ENCODE assay signal across 25 mouse cellular contexts in the genomic region with DNA sequence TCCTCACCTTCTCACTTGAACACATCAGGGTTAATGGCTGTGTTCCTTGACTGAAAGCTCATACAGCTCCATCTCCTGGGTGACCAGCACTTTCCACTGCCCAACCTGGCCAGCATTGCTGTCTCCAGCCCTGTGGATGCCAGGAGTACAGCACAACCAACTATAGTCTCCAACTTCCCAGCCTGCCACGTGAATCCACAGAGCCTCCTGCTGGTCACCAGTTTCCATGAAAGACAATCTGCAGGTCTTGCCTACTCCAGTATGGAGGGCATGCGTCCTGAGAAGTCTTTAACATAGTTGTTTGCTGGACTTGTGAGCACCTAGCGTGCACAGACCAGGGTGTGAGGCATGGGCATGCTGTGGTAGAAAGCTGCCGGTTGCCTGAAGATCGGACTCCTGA.
A peak's percentile ranks its signal among the peaks of the same experiment; 100 is the strongest.
DNase-seq lines count a peak whose midpoint lies in the region; ATAC-seq and TF ChIP-seq lines count a peak whose summit lies in the region.
"Had no signal": no experiment of that assay in that cellular context is flagged by ENCODE, and none has a peak within 500 bp of the region (broad histone marks: within the 10 kb centered on the region; RNA-seq: fewer than 3 reads in every experiment).

No protein-coding gene starts in this region.

- no peak for TF ChIP-seq POLR2A in lung, adult 2 months (IDR thresholded peaks at IDR 0.05; ENCODE audit: borderline replicate concordance, extremely low read depth, low read depth, low read length)

- ATAC-seq in heart, embryonic 13.5 days (ENCODE audit: extremely low read depth, insufficient number of reproducible peaks, low FRiP score, low TSS enrichment): peak; percentile 7; the same call in 1 of the 2 replicates
- ATAC-seq: CD4-positive, CD25-positive, alpha-beta regulatory T cell, adult 4 months; forebrain, embryonic 14.5 days; midbrain, embryonic 16.5 days had no signal

- TF ChIP-seq CTCF in lung, adult 2 months (IDR thresholded peaks at IDR 0.05; ENCODE audit: insufficient read depth, low read length): no peak

- intact Hi-C loops in heart, postnatal 25 days (cut with DNase I): loop anchor here (5.0 kb wide), 1 partner anchor 248 kb away; no protein-coding TSS in a partner anchor

- H3K27me3 ChIP-seq in heart, embryonic 13.5 days (replicated peaks): no peaks in the 10 kb centered on the region
- H3K27me3 ChIP-seq: embryonic facial prominence, embryonic 15.5 days; hindbrain, embryonic 15.5 days; liver, embryonic 15.5 days had no signal

- no peaks in the 10 kb centered on the region for H3K9me3 ChIP-seq in heart, embryonic 13.5 days
- H3K9me3 ChIP-seq: embryonic facial prominence, embryonic 15.5 days; hindbrain, embryonic 15.5 days; limb, embryonic 10.5 days; liver, embryonic 15.5 days had no signal

- no peaks in the 10 kb centered on the region for H3K4me1 ChIP-seq in heart, embryonic 13.5 days
- H3K4me1 ChIP-seq in lung, adult 2 months (ENCODE audit: control insufficient read depth, insufficient read depth, low read length): no peaks in the 10 kb centered on the region
- H3K4me1 ChIP-seq: embryonic facial prominence, embryonic 15.5 days; hindbrain, embryonic 15.5 days; limb, embryonic 10.5 days; liver, embryonic 15.5 days had no signal

- no peak overlapping the region for H3K4me3 ChIP-seq in heart, embryonic 13.5 days
- H3K4me3 ChIP-seq in lung, adult 2 months (replicated peaks; ENCODE audit: extremely low read depth, low read depth, low read length): no peak overlapping the region
- H3K4me3 ChIP-seq: embryonic facial prominence, embryonic 15.5 days; hindbrain, embryonic 15.5 days; limb, embryonic 10.5 days; liver, embryonic 15.5 days had no signal

- H3K9ac ChIP-seq in heart, embryonic 13.5 days: no peak overlapping the region
- H3K9ac ChIP-seq: embryonic facial prominence, embryonic 15.5 days; hindbrain, embryonic 15.5 days; liver, embryonic 15.5 days had no signal

- 84% methylated on average over 5 of the region's 5 CpGs for WGBS in heart, embryonic 13.5 days
- 89% methylated on average over 5 of the region's 5 CpGs for WGBS in lung, adult 2 months

- H3K27ac ChIP-seq in heart, embryonic 13.5 days (replicated peaks): no peak overlapping the region
- H3K27ac ChIP-seq: embryonic facial prominence, embryonic 15.5 days; hindbrain, embryonic 15.5 days; limb, embryonic 10.5 days; liver, embryonic 15.5 days; macrophage had no signal

- H3K4me2 ChIP-seq in heart, embryonic 13.5 days: no peak overlapping the region
- H3K4me2 ChIP-seq: embryonic facial prominence, embryonic 15.5 days; heart, embryonic 11.5 days; hindbrain, embryonic 15.5 days; liver, embryonic 15.5 days had no signal

- DNase-seq in heart, postnatal 25 days (ENCODE audit: low spot score): no peak
- peak; percentile 5 to 22 for DNase-seq in lung, postnatal 4 days
- no peak for DNase-seq in lung, adult 2 months
- peak; percentile 35 to 64 for DNase-seq in adrenal gland, adult (ENCODE audit: inconsistent age in 2 of 2, low spot score in 1 of 2)
- peak; percentile 43 for DNase-seq in adrenal gland, postnatal 25 days
- DNase-seq in spleen, postnatal 10 days (ENCODE audit: low spot score in 2 of 2): no peak
- no peak for DNase-seq in frontal cortex, postnatal 36 days (ENCODE audit: low spot score in 2 of 2)
- DNase-seq: cerebellum, adult 11 months; cerebellum, adult 9-11 months; gastrocnemius, postnatal 10 days; heart, adult 11 months; heart, postnatal 14 days; kidney, adult 8-10 months; kidney, postnatal 10 days; liver had no signal

- H3K36me3 ChIP-seq in heart, embryonic 13.5 days: no peaks in the 10 kb centered on the region
- H3K36me3 ChIP-seq: embryonic facial prominence, embryonic 15.5 days; hindbrain, embryonic 15.5 days; limb, embryonic 10.5 days; liver, embryonic 15.5 days had no signal

Comparison
In these comparisons a context has a peak if more than half of its experiments do, and no peak if none do; other contexts are left out.
1. DNase-seq: peak in lung, postnatal 4 days (2 of 2), adrenal gland, adult (2 of 2) and adrenal gland, postnatal 25 days (single experiment); none in heart, postnatal 25 days (single experiment), lung, adult 2 months (single experiment), spleen, postnatal 10 days (0 of 2) and frontal cortex, postnatal 36 days (0 of 2).